Mouse (Mus musculus) CH12.LX (cell line): ENCODE measurements around the gene Cblb.

ENCODE experiments used
- CTCF ChIP-seq, 2 experiments: IDR thresholded peaks in 1 of 2; conservative IDR thresholded peaks in 1 of 2; 2 replicates each; pipeline ENCODE4 v1.5.1; 2011 to 2012; ENCODE audit warnings: low read depth in 2 of 2, low read length in 2 of 2, improper control_type of control experiment in 1 of 2, inconsistent platforms in 1 of 2, mild to moderate bottlenecking in 1 of 2, moderate library complexity in 1 of 2
- ELF1 ChIP-seq: IDR thresholded peaks from 2 replicates; pipeline ENCODE4 v1.6.1; 2014; ENCODE audit warnings: low read depth, mild to moderate bottlenecking, inconsistent platforms, low read length, improper control_type of control experiment
- MYC ChIP-seq: IDR thresholded peaks from 2 replicates; pipeline ENCODE4 v1.6.1; 2011; ENCODE audit warnings: low read depth, mild to moderate bottlenecking, improper control_type of control experiment, low read length
- POLR2A ChIP-seq: IDR thresholded peaks from 2 replicates; pipeline ENCODE4 v1.6.1; 2011; ENCODE audit warnings: low read depth, mild to moderate bottlenecking, improper control_type of control experiment, low read length
- TCF12 ChIP-seq: IDR thresholded peaks from 2 replicates; pipeline ENCODE4 v1.6.1; 2014; ENCODE audit warnings: low read depth, mild to moderate bottlenecking, inconsistent platforms, low read length, improper control_type of control experiment

- TF ChIP-seq CTCF (conservative IDR thresholded peaks at IDR 0.05 in 1 of 2, IDR thresholded peaks at IDR 0.05 in 1 of 2; ENCODE audit: low read depth in 2 of 2, low read length in 2 of 2): no peak
- no peak for TF ChIP-seq POLR2A
- TF ChIP-seq ELF1: no peak
- TF ChIP-seq MYC: no peak
- no peak for TF ChIP-seq TCF12
These were observed 43.9 kb upstream of the Cblb start for GRCm38 (mm10) chr16:51987085-51987620.
